Mouse (Mus musculus) liver, adult 2 months (tissue): ENCODE data around the gene Hes2.

Experiments
- CTCF ChIP-seq: fragments of 200-500 bp; IDR thresholded peaks from 2 replicates; pipeline ENCODE4 v1.5.1; 2011; ENCODE audit warnings: low read depth, low read length, control low read depth
- POLR2A ChIP-seq: fragments of 200-500 bp; IDR thresholded peaks from 2 replicates; pipeline ENCODE4 v1.6.1; 2011; ENCODE audit warnings: low read length, control low read depth; ENCODE audit not compliant: insufficient read depth; ENCODE audit errors: extremely low read depth

DNA sequence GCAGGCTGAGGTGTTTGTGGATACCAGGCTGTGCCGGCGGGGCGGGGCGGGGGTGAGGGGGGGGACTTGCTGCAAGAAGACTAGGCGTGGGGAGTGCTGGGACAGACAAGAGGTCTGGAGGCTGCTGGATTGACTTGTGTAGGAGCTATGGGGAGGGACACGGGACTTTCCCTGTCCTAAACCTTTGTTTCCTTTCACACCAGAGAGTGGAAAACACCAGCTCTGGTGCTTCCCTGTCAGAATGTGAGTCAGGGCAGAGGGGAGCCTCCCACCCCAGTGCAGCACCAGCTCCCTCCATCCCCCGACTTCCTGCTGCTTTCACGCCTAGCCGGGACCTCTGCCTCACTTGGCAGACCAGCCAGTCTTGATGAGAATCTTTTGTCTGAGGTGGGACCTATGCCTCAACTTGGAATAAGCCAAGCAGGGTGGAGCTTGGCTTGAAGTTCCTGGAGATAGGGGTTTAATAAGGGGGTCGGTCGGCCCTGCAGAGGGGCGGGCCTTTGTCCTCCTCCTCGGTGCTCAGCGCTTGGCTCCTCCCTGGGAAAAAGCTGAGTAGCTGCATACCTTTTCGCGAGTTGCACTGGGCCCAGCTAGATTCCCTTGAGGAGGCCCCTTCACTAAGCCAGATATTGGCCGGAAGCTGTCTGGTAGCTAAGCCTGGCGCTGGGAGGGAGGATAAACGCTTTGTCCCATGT, 27.0 kb downstream of the Hes2 start:
- TF ChIP-seq CTCF, result no peak
- TF ChIP-seq POLR2A, result no peak
